Mouse (Mus musculus) brain, embryonic 14.5 days (tissue): ENCODE measurements around the gene Olfr156.

Source experiments
- CTCF ChIP-seq: fragments of 200-500 bp; IDR thresholded peaks from 2 replicates; pipeline ENCODE4 v1.5.1; 2012; ENCODE audit warnings: inconsistent platforms, mild to moderate bottlenecking, moderate library complexity, borderline replicate concordance; ENCODE audit not compliant: insufficient read depth, insufficient read length; ENCODE audit errors: extremely low read depth
- POLR2A ChIP-seq: fragments of 200-500 bp; IDR thresholded peaks from 2 replicates; pipeline ENCODE4 v1.6.1; 2012; ENCODE audit warnings: mild to moderate bottlenecking, inconsistent platforms, borderline replicate concordance; ENCODE audit not compliant: poor library complexity, insufficient read depth, insufficient read length, severe bottlenecking; ENCODE audit errors: extremely low read depth

GRCm38 (mm10) chr4:43772304-43772703 is 51.4 kb downstream of the Olfr156 start:
- TF ChIP-seq CTCF (no peak), POLR2A (no peak)
